Mouse (Mus musculus) G1E (cell line): ENCODE measurements around the gene Prdx6.

Source experiments
- CTCF ChIP-seq: IDR thresholded peaks from 2 replicates; pipeline ENCODE4 v1.5.1; 2012; ENCODE audit warnings: low read depth, low read length, inconsistent platforms, mixed read lengths
- GATA1 ChIP-seq: IDR thresholded peaks from 2 replicates; pipeline ENCODE4 v1.6.1; 2012; ENCODE audit warnings: borderline replicate concordance, low read length, inconsistent platforms, mixed read lengths
- GATA2 ChIP-seq: IDR thresholded peaks from 2 replicates; pipeline ENCODE4 v1.6.1; 2012; ENCODE audit warnings: low read depth, low read length, inconsistent platforms, borderline replicate concordance

- TF ChIP-seq CTCF (no peak), GATA2 (no peak), GATA1 (no peak)
Observed at GRCm38 (mm10) chr1:161251417-161252265, 622 bp upstream of the Prdx6 start.
